Mouse (Mus musculus) heart, postnatal 14 days (tissue): ENCODE results near the gene Mgst3. TPM values are rescaled to one million over a fixed set of nuclear protein-coding genes. Genes with fewer than 3 reads are reported as not detected.
A peak's percentile ranks its signal among the peaks of the same experiment; 100 is the strongest.

Source experiments
- DNase-seq, 2 experiments: peaks; one replicate each; pipeline ENCODE4 v3.0.0; 2021 to 2022
- intact Hi-C: fragments of 180-260 bp; cut with DNase I; formaldehyde crosslinking; loops from one replicate; pipeline ENCODE4 v1.15.1; 2025
- long read RNA-seq, 2 experiments: library from polyadenylated mRNA; stranded (forward); transcript quantifications; one replicate each; pipeline ENCODE4 v2.0.0; 2021
- total RNA-seq, 2 experiments: library from RNA; stranded (reverse); gene quantifications; 2 replicates each; pipeline ENCODE4 v1.2.3; 2021

The Mgst3 gene
- 100 to 1,000 TPM; 217 to 220 TPM for total RNA-seq
- long read RNA-seq, experiment 1, transcript Mgst3-201 (6 exons, 1,097 nt) = major isoform, 378 of 394 reads
- long read RNA-seq, experiment 1, partial matches to known transcripts = 10 of 394 reads
- long read RNA-seq, experiment 1, other reads (novel, unspliced or antisense) = 6 of 394 reads
- long read RNA-seq, experiment 2, transcript Mgst3-201 (6 exons, 1,097 nt) = major isoform, 302 of 316 reads
- long read RNA-seq, experiment 2, partial matches to known transcripts = 7 of 316 reads
- long read RNA-seq, experiment 2, other reads (novel, unspliced or antisense) = 7 of 316 reads

DNA sequence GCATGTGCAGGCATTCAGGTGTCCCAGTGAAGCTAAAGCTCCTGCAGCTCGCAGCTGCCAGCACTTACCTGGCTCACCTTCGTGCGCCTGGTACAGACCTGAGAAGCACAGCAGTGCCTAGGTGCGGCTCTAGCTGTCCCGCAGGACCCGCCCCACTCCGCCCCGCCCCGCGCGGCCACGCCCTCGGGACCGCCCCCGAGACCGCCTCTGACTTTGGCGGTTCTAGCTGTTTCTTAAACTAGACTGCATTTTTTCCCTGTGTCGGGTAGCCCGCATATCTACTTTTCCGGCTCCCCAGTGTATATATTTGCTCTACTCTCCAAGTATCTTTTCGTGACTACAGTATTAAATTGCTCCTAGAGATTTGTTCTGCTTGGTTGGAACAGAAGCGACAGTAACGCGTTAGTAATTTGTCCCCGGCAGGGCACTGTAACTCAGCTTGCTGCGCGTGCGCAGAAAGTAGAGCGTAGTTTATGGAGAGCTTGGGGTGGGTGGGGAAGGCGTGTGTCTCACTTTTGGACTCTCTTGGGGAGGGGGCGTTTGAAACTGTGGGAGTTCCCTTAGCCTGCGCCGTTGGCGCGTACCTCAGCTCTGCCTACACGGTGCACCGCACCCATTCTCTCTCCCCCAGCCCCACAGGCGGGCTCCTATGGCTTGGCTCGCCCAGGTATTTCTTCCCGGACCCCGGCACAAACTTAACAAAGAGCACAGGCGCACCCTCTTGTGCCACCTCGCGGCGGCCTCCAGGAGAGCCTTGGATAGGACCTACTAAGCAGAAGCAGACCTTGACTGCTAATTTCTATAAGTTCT is at the start of gene Mgst3:
TSS of gene Mgst3 (minus strand) at position 159 of the 810 bp plus-strand sequence.
- intact Hi-C loops = loop anchor here (1.0 kb wide), 1 partner anchor 24 kb away; no protein-coding TSS in a partner anchor

GRCm38 (mm10) chr1:167438231-167438885 is 44.7 kb upstream of the Mgst3 start:
- intact Hi-C loops = no loop called here
- no peak for DNase-seq

More for the DNA sequence above, at the start of gene Mgst3:
- peak; percentile 93 to 94 for DNase-seq

DNA sequence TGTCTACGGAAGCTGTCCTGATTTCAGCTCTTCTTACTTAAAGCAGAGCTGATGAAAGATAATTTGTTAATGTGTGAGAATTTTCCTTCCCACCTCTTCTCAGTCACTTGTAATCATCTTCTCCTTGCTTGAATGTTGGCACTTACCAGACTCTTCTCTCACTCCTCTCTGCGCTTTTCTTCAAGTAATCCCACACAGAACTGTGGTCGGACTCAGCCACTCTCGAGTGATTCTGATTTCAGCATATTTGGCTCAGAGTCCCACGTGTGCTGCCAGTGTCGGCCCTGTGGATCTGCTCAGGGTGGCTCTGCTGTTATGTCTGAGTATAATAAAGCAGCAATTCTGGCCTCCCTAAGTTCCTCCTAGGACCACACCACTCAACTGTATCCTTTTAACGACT is 43.5 kb upstream of the Mgst3 start:
- DNase-seq = no peak
- intact Hi-C loops = no loop called here

DNA sequence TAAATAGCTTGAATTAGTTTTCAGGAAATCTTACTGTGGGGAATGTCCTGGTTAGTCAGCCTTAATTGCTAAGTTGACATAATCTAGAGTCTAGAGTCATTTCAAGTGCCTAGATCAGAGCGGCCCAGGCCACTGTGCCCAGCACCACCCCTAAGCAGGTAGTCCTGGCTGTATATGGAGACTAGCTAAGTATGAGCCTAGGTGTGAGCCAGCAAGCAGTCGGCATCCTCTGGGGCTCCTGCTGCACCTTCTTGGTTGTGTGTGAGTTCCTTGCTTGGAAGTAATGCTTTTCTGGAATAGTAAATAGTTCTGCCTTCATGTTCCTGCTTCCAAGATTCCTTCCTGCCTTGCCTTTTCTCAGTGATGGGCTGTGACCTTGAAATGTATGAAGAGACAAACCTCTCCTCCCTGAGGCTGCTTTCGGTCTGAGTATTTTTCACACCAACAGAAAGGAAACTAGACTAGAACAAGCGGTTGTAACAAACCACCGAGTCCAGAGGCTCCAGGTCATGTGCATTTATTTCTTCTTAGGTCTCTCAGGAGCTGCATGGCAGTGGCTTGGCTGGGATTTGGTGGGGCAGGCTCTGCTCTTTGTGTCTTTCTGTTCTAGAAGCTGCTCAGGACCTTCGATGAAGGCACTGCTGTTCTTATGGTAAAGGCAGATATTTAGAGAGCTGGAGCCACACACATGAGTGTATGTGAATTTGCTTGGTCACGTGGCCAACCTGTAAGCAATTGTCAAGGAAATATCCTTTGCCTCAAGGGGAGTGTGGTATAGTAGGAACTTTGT is 42.7 kb upstream of the Mgst3 start:
- DNase-seq = no peak
- intact Hi-C loops = no loop called here

DNA sequence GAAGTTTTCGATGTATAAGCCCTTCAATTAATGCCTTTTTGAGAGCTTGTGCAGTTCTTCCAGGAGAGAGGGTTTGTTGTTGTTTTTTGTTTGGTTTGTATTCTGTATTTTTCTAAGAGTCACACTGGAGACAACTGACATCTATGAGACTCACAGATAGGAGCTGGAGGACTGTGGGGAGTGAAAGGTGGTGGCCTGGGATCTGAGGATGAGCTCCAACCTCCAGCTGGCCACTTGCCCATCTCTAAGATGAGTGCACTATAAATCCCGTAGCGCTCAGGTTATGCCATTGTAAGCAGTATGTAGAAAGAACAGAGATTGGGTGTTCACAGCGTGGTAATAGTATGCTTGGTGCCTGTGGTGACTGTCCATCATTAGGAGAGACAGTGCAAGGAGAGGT is 41.3 kb upstream of the Mgst3 start:
- intact Hi-C loops = no loop called here
- no peak for DNase-seq

DNA sequence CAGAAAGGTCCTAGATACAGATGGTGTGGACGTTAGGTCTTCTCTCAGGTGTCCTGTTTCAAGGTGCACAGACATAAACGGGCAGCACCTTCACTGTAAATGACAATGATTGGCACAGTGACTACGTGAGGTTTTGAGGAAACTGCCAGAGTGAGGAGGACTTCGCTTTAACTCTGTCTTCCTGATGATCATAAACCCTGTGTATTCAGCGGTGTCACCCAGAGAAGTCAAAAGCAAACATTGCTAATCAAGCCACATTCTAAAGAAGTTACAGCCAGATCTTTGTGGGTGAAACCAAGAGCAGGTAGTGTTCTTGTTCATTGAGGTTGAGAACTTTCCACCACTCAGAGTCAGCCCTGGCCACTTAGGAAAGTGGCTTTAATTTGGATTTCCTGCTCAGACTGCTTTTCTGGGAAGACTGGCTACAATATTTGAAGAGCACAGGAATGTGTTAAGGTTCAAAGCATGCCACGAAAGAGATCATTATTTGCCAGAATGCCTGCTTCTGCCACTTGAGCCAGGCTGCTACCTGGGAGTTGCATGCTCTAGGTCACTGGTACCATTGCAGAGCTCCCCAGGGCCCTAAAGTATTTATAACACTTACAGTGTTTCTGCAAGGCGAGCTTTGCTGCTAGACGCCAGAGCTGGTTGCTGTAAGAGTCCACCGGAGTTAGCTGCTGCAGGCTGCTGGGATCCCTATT is 37.5 kb upstream of the Mgst3 start:
- intact Hi-C loops = no loop called here
- DNase-seq = no peak

GRCm38 (mm10) chr1:167426681-167427080 is 33.0 kb upstream of the Mgst3 start:
- intact Hi-C loops = no loop called here

DNA sequence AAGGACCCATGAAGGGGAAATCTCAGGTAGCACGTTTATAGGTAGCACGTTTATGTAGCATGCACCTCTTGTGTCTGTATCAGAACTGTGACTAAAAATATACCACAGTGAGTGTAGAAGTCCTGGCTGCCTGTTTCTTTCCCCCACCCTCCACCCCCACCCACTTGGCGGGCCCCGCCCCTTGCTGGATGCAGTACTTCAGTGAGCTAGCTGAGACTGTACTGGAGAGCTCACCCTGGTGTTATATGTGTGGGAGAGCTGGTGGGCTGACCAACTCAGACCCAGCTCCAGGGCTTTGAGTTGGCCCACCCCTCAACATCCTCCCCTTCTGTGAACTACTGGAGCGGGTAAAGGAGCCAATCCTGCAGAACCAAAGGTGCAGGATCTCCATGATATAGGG is 31.9 kb upstream of the Mgst3 start:
- DNase-seq = peak; percentile 22
- intact Hi-C loops = no loop called here

More at GRCm38 (mm10) chr1:167426681-167427080, 33.0 kb upstream of the Mgst3 start:
- DNase-seq = no peak

DNA sequence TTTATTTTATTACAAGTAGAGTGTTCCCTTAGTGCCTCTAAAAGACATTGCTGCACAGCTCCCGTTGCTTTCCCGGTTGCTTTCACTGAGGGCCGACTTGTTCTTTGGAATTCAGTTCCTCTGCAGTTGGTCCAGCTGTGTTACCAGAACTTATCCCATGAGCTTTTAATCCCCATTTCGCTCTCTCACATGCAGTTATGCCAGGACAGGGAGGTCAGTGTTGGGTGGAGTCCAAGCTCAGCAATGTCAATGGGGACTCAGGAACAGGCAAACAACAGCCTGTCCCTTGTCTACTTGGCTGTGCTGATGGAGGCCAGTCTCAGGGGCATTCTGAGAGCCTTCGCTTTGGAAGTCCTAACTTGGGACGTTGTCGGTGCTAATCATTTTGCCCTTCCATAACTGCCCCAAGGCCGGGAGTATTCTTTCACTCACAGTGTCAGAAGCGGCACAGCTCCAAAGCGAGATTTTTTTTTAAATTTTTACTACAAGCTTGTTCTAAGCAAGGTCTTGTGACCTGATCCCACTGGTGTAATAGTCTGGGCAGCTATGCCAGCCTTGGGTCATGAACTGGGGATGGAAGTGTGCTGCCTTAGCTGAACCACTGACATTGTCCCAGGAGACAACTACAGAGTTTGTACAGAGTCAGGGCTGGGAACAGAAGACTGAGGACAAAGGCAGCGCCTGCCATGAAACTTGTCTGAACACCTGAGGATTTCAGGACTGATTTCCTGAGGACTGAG is 29.0 kb upstream of the Mgst3 start:
- DNase-seq = peak; percentile 53 to 70
- intact Hi-C loops = no loop called here

DNA sequence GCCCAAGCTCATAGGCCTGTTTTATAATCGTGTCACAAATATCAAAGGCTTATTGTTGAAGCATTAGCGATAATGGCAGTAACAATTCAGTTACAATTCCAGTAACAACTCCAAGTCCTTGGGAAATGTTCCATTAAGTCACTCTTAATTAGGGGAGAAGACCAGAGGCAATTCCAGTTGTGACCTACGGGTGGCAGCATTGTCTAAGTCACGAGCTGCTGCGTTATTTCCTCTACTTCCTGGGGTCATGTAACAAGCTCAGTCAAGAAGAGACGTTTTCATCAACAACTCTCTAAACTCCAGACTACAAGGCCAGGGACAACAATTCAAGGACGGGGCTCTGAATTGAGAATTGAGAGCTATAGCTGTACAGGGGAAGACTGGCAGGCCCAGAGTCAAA is 21.2 kb upstream of the Mgst3 start:
- DNase-seq = peak; percentile 76 to 86
- intact Hi-C loops = loop anchor here (2.0 to 10.0 kb wide), 4 partner anchors 222 to 480 kb away; no protein-coding TSS in a partner anchor

DNA sequence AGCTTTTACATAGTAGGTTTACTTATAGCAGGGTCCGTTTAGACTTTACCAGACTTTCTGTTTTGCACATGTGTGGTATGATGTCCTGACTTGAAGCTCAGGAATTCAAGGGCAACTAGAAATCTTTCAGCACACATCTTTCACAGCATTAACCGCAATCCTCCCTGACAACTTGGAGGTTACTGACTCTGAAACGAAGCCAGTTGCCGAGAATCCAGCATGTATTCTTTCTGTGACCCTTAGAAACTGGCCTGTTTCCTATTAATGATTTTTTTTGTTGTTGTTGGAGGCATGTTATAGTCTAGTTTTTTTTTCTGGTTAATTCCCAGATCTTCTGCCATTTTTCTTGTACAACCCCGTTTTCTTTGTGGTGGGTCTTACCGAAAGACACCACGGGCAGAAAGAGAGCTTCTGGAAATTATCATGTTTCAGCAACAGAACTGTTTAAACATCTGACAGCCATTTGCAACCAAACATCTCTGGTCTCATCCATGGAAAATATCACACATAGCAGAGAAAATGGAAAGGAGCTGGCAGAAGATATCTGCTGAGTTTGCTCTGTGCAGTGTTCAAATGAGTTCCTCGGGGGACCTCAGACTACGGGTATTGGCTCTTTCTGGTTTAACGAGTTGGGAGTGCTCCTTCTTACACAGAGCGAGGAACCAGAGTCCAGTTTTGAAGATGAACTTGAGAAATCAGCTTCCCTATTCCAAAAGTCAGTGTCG is 18.5 kb upstream of the Mgst3 start:
- no peak for DNase-seq

GRCm38 (mm10) chr1:167409601-167410000 is 16.0 kb upstream of the Mgst3 start:
- intact Hi-C loops = no loop called here
- no peak for DNase-seq

More for the DNA sequence above, 18.5 kb upstream of the Mgst3 start:
- intact Hi-C loops = loop anchor here (10.0 kb wide), 1 partner anchor 483 kb away; no protein-coding TSS in a partner anchor

DNA sequence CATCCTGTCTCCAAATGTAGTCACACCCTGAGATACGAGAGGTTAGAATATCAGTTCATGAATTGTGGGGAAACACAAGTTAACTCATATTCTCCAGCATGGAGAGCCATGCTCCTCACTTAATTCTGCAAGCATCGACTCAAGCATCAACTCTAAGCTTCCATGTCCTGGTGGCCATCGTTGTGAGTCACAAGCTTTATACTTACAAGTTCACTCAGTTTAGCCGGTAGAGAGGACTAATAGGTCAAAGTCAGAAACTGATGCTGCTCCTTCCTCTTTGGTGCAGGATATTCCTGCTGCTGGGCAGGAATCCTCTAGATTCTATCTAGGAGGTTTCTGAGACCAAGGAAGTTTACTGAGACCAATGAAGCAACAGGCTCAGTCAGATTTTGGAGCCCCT is 11.6 kb upstream of the Mgst3 start:
- DNase-seq = no peak

GRCm38 (mm10) chr1:167393281-167393680 is 360 bp downstream of the Mgst3 start:
- DNase-seq = no peak
- intact Hi-C loops = no loop called here

More for the DNA sequence above, 11.6 kb upstream of the Mgst3 start:
- intact Hi-C loops = no loop called here

GRCm38 (mm10) chr1:167392687-167393086 is 954 bp downstream of the Mgst3 start:
- intact Hi-C loops = no loop called here
- DNase-seq = peak in 1 of 2 experiments; percentile 19

DNA sequence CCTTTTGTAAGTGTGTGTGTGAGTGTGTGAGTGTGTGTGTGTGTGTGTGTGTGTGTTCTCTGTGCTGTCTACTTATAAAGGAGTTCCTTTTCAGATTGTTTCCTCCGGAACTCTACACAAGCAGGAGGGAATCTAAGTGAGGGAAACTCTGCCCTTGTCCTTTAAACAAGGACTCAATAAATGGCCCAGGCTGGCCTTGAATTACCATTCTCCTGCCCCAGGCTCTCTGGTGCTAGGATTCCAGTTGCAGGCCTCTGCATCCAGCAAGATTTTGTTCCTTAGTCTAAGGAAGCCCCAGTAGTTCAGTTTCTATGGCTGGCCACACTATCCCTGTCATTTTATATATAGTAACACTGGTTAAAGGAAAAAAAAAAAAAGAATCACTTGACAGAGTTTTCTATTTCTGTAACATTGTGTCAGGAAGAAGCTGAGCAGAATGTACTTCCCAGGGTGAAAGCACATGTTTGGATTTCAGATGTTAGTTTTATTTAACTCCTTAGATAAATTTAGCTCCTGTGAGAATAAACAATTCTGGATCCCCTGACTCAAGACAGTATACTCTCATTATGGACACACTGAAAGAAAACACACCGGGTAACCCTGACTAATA is 1.5 kb downstream of the Mgst3 start:
- DNase-seq = no peak
- intact Hi-C loops = no loop called here

DNA sequence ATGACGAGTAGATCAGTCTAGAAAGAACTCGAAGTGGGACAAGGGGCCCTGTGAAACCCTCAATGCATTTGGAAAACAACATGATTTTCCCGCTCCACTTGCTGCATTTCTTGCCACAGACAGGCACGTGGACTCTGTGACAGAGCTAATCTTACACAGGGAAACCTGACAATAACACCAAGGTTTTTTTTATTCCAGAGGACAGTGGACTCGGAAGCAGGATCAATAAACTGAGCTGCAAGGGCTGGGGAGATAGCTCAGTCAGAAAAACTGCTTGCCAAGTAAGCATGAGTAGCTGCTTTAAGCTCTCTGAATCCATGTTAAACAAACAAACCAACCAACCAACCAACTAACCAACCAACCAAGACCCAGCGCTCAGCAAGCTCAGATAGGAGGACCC is 2.4 kb downstream of the Mgst3 start:
- intact Hi-C loops = no loop called here
- no peak for DNase-seq

GRCm38 (mm10) chr1:167390381-167390780 is 3.3 kb downstream of the Mgst3 start:
- intact Hi-C loops = no loop called here
- DNase-seq = no peak
